Mouse (Mus musculus): Measurements from ENCODE around the gene Pgrmc2.

Gene Pgrmc2

GRCm38 (mm10) chr3:41070519-41070918, 12.3 kb downstream of the Pgrmc2 start:
- no peak for DNase-seq (ENCODE audit: low spot score)

- DNase-seq (ENCODE audit: low spot score), result no peak
Observed at GRCm38 (mm10) chr3:41065320-41065719, 17.5 kb downstream of the Pgrmc2 start.

GRCm38 (mm10) chr3:41062758-41063157, 20.1 kb downstream of the Pgrmc2 start:
- no peak for DNase-seq (ENCODE audit: low spot score)

GRCm38 (mm10) chr3:41061831-41062565, 20.8 kb downstream of the Pgrmc2 start:
- DNase-seq (ENCODE audit: low spot score), result no peak

- no peak for DNase-seq (ENCODE audit: low spot score)
Observed at GRCm38 (mm10) chr3:41059249-41059648, 23.6 kb downstream of the Pgrmc2 start.

GRCm38 (mm10) chr3:41058395-41058794, 24.5 kb downstream of the Pgrmc2 start:
- DNase-seq (ENCODE audit: low spot score), result no peak

- no peak for DNase-seq (ENCODE audit: low spot score)
Observed at GRCm38 (mm10) chr3:41053334-41053733, 29.5 kb downstream of the Pgrmc2 start.

GRCm38 (mm10) chr3:41047838-41048237, 35.0 kb downstream of the Pgrmc2 start:
- DNase-seq (ENCODE audit: low spot score), result no peak

GRCm38 (mm10) chr3:41043756-41044354, 39.0 kb downstream of the Pgrmc2 start:
- no peak for DNase-seq (ENCODE audit: low spot score)

GRCm38 (mm10) chr3:41042195-41042938, 40.5 kb downstream of the Pgrmc2 start:
- DNase-seq (ENCODE audit: low spot score), result no peak

GRCm38 (mm10) chr3:41041241-41041640, 41.6 kb downstream of the Pgrmc2 start:
- no peak for DNase-seq (ENCODE audit: low spot score)

- no peak for DNase-seq (ENCODE audit: low spot score)
Observed at GRCm38 (mm10) chr3:41038297-41038916, 44.4 kb downstream of the Pgrmc2 start.

- DNase-seq (ENCODE audit: low spot score), result no peak
Observed at GRCm38 (mm10) chr3:41031286-41032210, 51.3 kb downstream of the Pgrmc2 start.

- DNase-seq (ENCODE audit: low spot score), result no peak
Observed at GRCm38 (mm10) chr3:41030705-41031104, 52.1 kb downstream of the Pgrmc2 start.

GRCm38 (mm10) chr3:41021980-41022379, 60.9 kb downstream of the Pgrmc2 start:
- DNase-seq (ENCODE audit: low spot score), result no peak

- DNase-seq (ENCODE audit: low spot score), result no peak
Observed at GRCm38 (mm10) chr3:41020687-41021086, 62.2 kb downstream of the Pgrmc2 start.

GRCm38 (mm10) chr3:41018022-41018608, 64.7 kb downstream of the Pgrmc2 start:
- no peak for DNase-seq (ENCODE audit: low spot score)
